Mouse (Mus musculus) brain, embryonic 14.5 days (tissue): Measurements from ENCODE around the gene Gpr68. TPM values are rescaled to one million over a fixed set of nuclear protein-coding genes. Genes with fewer than 3 reads are reported as not detected.

Experiments used
- DNase-seq: peaks from one replicate; pipeline ENCODE4 v3.0.0-alpha.2; 2011; ENCODE audit warnings: low read depth
- CTCF ChIP-seq: fragments of 200-500 bp; IDR thresholded peaks from 2 replicates; pipeline ENCODE4 v1.5.1; 2012; ENCODE audit warnings: inconsistent platforms, mild to moderate bottlenecking, moderate library complexity, borderline replicate concordance; ENCODE audit not compliant: insufficient read depth, insufficient read length; ENCODE audit errors: extremely low read depth
- POLR2A ChIP-seq: fragments of 200-500 bp; IDR thresholded peaks from 2 replicates; pipeline ENCODE4 v1.6.1; 2012; ENCODE audit warnings: mild to moderate bottlenecking, inconsistent platforms, borderline replicate concordance; ENCODE audit not compliant: poor library complexity, insufficient read depth, insufficient read length, severe bottlenecking; ENCODE audit errors: extremely low read depth
- polyA plus RNA-seq: library from polyadenylated mRNA; depleted of rRNA; stranded (reverse); fragments of >200 nt; gene quantifications from 2 replicates; pipeline ENCODE4 v1.2.3, GENCODE M21; 2012

Gene Gpr68
- polyA plus RNA-seq, 1 experiment, result 3.4 TPM

DNA sequence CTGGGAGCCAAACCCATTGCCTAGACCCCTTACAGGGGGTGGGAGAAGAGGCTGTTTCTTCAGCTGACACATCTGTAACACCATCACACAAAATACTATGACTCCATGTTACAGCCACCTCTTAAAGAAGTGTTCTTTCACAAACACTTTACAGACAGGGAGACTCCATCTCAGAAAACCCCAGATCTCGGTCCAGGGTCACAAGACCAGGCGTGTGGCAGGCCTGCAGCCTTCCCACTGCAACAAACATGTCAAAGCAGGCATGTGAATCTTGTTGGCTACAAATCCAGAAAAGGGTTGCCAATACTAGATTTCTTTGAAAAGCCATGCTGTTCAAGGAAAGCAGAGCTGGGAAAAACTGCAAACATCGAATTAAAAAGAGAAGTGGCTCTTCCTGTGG is 33.4 kb upstream of the Gpr68 start:
- TF ChIP-seq CTCF (no peak), POLR2A (no peak)
- DNase-seq, result no peak

DNA sequence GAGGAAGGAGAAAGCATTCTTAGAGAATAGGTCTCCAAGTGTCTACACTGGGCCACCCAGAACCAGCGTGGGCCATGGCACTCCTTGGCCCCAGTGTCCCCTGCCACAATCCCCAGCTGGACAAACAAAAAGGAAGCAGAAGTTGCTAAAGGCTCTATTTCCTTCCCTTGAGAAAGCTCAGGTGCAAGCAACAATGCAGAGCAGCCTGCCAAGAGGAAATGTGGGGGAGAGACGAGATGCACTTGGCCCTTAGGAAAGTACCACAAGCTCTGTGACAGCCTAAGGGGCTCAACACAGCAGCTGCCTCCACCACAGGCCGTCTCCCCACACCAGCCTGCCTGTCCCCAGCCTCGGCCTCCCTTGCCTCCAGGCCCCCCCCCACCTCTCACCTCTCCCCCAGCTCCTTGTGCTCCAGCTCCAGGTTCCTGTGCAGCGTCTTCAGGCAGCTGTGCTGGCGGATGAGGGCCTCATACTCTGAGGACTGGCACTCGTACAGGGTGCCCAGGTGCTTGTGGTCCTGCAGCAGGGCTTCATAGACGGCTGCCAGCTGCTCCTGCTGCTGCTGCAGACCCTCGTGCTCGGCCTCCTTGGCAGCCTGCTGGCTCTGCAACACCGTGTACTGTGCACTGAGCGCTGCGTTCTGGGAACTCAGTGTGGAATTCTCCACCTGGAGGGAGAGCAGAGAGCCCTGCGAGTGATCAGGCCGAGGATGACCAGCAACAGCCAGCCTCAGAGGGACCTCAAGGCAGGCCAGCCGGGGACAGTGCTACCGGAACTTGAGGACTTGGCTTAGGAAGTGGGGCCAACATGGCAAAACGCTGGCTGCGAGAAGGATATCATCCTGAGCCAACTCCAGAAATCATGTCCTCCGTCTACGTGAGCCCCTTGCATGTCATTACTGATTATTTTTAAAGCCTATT is 29.7 kb upstream of the Gpr68 start:
- no peak for TF ChIP-seq CTCF
- no peak for TF ChIP-seq POLR2A
- peak; percentile 42 for DNase-seq

DNA sequence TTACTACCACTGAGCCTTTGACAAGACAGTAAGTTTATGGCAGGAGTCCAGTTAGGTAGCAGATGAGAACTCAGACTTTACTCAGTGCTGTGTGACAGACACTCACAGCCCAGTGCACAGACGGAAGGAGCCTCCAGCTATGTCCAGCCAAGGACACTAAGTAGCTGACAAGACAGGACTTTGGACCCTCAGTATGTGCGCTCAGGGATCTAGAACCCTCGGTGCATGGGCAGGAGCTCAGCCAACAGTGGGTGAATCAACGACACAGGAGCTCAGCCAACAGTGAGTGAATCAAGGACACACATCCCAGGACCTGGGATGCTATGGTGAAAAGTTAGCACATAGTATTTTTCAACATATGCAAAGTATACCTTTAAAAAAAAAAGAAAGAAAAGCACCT is 28.7 kb upstream of the Gpr68 start:
- TF ChIP-seq POLR2A (no peak), CTCF (no peak)
- no peak for DNase-seq

DNA sequence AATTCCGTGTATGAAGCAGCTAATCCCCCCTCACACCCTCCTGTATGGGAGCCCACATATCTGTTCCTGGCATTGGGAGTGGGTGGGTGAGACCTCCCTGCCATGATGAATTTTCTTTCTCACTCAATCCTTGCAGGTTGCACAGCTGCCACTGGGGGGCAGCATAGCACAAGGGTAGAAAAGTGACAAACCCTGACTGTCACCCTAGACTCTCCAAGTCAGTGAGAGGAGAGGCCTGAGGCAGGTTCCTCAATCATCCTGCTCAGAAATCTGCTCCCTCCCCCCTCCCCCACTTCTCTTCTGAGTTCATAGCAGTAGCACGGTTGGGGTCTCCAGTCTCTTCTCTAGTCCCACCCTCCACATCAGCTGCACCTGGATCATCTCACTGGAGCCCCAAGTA is 28.1 kb upstream of the Gpr68 start:
- peak; percentile 76 for DNase-seq
- TF ChIP-seq POLR2A (no peak), CTCF (peak; percentile 89)

DNA sequence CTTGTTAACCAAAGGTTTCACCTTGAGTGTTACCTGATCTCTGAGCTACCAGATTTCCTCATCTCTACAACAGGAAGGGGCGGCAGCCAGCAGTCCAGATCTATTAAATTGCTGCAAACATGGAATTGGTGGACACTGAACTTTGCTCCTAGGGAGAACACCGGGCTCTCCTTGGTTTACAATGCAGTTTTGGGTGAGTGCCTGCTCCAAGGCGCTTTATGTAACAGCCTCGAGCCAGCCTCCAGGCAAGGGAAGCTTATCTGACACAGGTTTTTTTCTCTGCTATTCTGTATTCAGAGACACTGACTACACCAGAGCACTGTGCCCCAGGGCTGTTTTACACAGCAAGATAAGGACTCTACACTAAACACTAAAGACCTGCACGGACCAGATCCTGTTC is 26.8 kb upstream of the Gpr68 start:
- no peak for TF ChIP-seq CTCF
- no peak for TF ChIP-seq POLR2A
- DNase-seq, result no peak

DNA sequence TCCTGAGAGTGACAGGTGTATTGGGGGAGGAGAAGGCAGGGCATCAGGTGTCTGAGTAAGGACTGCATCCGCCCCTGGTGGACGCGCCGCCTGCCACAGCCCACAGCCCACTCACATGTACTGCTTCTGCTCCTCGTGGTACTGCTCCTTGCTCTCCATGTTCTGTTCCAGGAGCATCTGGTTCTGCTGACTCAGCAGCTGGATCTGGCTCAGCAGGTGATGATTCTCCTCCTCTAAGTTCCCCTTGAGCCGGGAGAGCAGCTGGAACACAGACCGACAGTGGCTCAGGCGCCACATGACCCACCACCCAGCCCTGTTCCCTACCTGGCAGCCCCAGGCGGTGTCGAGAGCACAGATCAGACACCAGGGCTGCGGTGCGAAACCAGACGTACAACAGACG is 23.7 kb upstream of the Gpr68 start:
- TF ChIP-seq CTCF (no peak), POLR2A (no peak)
- no peak for DNase-seq

DNA sequence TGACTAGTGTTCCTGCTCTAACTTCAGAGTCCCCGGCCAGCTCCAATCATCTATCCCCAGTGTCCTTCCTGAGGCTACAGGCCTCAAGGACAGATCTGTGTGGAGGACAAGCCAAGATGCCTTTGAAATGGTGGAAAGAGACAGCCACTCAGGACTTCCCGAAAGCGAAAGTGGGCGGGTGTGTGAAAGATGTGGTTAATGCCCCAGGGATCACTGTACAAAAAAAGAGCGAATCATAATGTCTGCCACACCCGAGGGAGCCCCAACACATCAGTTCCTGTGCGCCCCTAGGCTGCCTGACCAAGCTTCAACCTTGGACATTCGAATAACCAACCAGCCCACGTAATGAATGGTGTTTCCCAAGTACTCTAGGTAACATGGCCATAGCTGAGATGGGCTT is 20.3 kb upstream of the Gpr68 start:
- TF ChIP-seq POLR2A, result no peak
- TF ChIP-seq CTCF, result no peak
- DNase-seq, result no peak

DNA sequence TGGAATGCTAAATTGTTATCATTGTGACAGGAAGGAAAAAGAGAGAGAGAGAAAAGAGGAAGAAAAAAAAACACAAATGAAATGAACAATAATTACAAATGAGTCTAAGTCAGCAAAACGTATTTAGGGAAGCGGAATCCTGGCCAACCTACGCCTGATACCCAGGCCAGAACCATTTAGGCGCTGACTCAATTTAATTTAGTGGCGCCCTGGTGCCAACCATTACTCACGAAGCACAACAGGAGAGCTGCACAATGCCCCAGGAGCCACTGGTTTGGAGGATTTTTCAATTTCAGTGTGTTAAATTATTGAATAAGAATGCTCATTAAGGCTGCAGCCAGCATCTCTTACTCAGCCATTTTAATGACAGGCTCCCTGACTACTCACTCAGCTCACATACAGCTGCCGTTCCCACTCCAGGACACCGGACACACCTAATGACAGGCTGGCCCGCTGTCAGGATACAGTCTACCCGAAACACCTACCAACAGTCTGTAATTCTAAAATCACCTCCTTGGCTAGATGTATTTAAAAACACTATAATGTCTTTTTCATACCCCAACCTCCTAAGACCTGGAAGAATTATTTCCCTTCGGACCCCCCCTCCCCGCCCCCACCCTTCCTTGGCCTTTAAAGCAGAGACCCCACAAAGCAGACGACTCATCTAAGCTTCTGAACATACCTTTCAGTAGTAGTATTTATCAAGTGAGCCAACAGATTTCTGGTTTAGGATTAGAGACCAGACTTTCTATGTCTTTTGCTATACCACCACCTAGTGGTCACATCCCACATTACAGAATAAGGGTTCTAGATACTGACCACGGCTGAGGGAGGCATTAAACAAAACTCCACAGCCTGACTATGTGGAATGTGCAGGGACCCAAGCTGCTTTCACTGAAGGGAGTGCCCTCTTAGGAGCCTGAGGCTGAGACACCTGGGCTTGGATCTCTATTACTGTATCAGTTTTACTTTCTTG is 17.9 kb upstream of the Gpr68 start:
- DNase-seq, result peak; percentile 83
- TF ChIP-seq CTCF (peak; percentile 56; the same call in 1 of the 2 replicates), POLR2A (no peak)

DNA sequence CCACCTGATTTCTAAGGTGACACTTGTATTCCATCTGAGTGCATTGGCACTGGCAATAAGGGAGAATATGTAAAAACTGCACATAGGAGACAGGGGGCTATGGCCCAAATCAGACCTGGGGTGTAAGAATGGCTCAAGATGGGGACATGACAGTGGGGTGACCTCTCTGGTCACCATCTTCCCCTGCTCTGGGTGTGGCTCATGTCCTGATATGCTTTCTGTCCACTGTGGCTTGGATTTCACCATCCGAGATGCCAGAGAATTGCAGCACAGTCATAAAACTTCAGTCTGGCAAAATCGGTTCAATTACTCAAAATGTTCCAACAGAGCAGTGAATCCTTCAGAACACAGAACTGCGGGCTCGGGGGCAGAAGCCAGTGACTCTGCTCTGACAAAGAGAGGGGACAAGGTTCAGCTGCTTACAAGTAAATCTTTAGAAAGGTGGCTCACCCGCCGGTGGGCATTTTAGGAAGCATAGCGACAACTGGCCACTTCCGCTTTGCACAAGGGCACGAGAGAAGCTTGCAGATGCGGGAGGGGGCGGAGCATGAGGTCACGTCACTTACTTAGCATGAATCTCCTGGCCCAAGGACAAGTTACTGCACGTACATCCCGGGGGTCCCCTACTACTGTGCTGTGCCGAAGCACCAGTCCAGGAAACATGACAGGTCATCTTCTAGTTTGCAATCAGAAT is 16.8 kb upstream of the Gpr68 start:
- TF ChIP-seq CTCF (no peak), POLR2A (no peak)
- no peak for DNase-seq

DNA sequence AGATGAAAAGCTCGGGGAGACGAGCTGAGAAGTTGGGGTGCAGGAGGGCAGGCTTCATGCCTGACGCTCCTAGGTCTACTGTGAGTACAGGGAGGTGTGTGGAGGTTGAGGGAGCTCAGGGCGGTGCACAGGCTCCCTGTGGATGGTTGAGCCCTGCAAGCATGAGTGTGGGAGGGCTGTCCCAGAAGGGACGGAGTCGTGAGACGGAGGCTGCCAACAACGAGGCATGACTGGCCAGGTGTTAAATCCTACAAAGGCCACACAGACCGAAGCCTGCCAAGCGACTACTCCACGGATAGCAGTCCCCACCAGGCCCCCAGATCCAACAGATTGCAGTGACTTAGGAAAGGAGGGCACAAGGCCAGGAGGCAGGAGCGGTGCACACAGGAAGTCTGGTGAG is 2.7 kb upstream of the Gpr68 start:
- TF ChIP-seq CTCF (no peak), POLR2A (no peak)
- DNase-seq, result peak; percentile 31

DNA sequence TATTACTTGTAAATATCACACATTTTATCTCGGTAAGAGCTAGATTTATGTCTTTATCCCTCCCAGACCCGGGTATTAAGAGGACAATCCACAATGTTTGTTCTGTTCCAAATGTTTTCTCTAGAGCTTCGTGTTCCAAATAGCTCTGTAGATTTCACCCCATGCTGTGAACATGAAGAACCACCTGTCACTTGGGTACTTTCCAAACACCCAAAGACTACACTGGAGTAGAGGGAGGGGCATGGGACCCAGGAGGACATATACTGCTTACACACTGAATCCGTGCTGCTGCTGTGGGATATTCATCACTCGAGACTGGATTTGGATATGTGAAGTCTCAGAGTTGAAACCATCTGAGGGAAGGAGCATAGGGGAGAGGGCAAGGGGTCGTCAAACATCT is 1.8 kb upstream of the Gpr68 start:
- DNase-seq, result no peak
- no peak for TF ChIP-seq POLR2A
- no peak for TF ChIP-seq CTCF
